Mouse (Mus musculus) heart, postnatal 10 days (tissue): Measurements from ENCODE around the gene Grhl3. TPM values are rescaled to one million over a fixed set of nuclear protein-coding genes. Genes with fewer than 3 reads are reported as not detected.

Experiments used
- DNase-seq, 2 experiments: peaks; one replicate each; pipeline ENCODE4 v3.0.0; 2021
- intact Hi-C: fragments of 180-260 bp; cut with DNase I; formaldehyde crosslinking; loops from one replicate; pipeline ENCODE4 v1.15.1; 2025
- microRNA-seq, 2 experiments: library from miRNA; unstranded; fragments of <30 nt; microRNA quantifications; one replicate each; pipeline ENCODE4 v1.2.0; 2022
- total RNA-seq, 2 experiments: library from RNA; stranded (reverse); gene quantifications; 2 replicates each; pipeline ENCODE4 v1.2.3; 2021

The Grhl3 gene
- total RNA-seq, 2 experiments from 2014 or later = 0.27 to 0.43 TPM

DNA sequence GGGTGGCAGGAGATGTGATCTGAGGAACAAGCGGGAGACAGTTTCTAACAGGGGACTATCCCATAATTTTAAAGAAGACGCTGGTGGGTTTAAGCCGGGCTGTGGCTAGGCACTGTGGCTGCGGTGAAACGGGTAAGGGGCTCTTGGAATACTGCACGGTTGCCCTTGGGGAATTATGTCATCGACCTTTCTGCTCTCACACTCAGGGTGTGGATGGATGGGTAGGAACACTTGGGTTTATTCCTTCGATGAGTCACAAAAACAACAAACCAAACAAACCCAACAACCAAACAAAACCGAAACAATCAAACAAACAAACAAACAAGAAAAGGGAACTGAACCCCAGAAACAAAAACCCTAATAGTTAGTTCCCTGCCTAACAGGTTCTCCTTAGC lies 78.0 kb downstream of the Grhl3 start:
- no peak for DNase-seq
- intact Hi-C loops = no loop called here

GRCm38 (mm10) chr4:135494521-135495396 lies 78.7 kb downstream of the Grhl3 start, which contains the start of the genes Stpg1 and Nipal3:
Gene Stpg1, plus strand, starts transcription at chr4:135494790.
Gene Nipal3, minus strand, starts transcription at chr4:135495038.
- intact Hi-C loops = loop anchor here (5.0 kb wide), 1 partner anchor 112 kb away; no protein-coding TSS in a partner anchor
- peak; percentile 93 to 95 for DNase-seq

GRCm38 (mm10) chr4:135493691-135494520 lies 79.5 kb downstream of the Grhl3 start:
- peak; percentile 46 to 58 for DNase-seq
- intact Hi-C loops = loop anchor here (5.0 kb wide), 1 partner anchor 112 kb away; no protein-coding TSS in a partner anchor

DNA sequence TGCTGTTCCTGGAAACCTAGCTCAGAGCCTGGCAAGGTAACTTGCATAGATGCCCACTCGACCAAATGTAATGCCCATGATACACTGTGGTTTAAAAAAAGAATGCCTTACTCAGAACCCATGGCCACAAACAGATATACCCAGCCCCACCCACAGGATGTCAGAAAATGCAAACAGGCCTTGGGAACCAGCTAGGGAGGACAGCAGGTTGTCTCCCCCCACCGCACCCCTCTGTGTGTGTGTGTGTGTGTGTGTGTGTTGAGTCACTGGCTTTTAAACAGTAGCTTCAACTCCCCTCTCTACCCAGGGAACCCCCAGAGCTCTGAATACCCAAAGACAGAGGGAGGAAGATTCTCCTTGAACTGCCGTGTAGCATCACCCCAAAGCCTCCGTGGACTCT lies 80.2 kb downstream of the Grhl3 start:
- DNase-seq = no peak
- intact Hi-C loops = loop anchor here (5.0 kb wide), 1 partner anchor 111 kb away; no protein-coding TSS in a partner anchor

Small RNA genes within 50 kb of the gene (microRNA-seq; reads per million reads assigned to microRNA genes)
- gene Gm25317 = 0 reads per million in 2 experiments

Other genes starting within 250 kb of the Grhl3 start
- gene Srrm1, start 220.3 kb downstream of the Grhl3 start, total RNA-seq = 100 to 1,000 TPM in 1 of 2 experiments, 10 to 100 TPM in 1; 94.6 to 106 TPM
- gene Ncmap, start 175.4 kb downstream of the Grhl3 start, total RNA-seq = 1 to 10 TPM in 1 of 2 experiments, under 1 TPM in 1; 0.69 to 1.3 TPM
- 10 to 100 TPM; 18.1 to 18.8 TPM for gene Rcan3, start 139.8 kb downstream of the Grhl3 start, total RNA-seq
- gene Stpg1, start 78.8 kb downstream of the Grhl3 start, total RNA-seq = not detected
- gene Nipal3, start 78.6 kb downstream of the Grhl3 start, total RNA-seq = 10 to 100 TPM; 25.3 to 28.0 TPM
- gene Ifnlr1, start 112.7 kb upstream of the Grhl3 start, total RNA-seq = 1 to 10 TPM; 3.4 to 4.1 TPM
- under 1 TPM; 0.22 to 0.64 TPM for gene Il22ra1, start 154.5 kb upstream of the Grhl3 start, total RNA-seq
- gene Myom3, start 186.1 kb upstream of the Grhl3 start, total RNA-seq = under 1 TPM; 0.77 to 0.84 TPM